Mouse (Mus musculus) G1E-ER4 (cell line): ENCODE measurements at regions not wholly inside any gene's neighbourhood (a gene's known extent, or its start where the extent isn't known, plus 50 kb on each side); places are given as distances from the start of the nearest gene placed in this dataset.

ENCODE experiments used
- GATA1 ChIP-seq: IDR thresholded peaks from one replicate; pipeline ENCODE4 v1.8.0; 2012; ENCODE audit warnings: low read length, inconsistent platforms

- no peak for TF ChIP-seq GATA1
Measured at GRCm38 (mm10) chr3:33902431-33902830, 58.3 kb upstream of the Ccdc39 start.

- no peak for TF ChIP-seq GATA1
Measured at GRCm38 (mm10) chr3:33903326-33903725, 59.2 kb upstream of the Ccdc39 start.

GRCm38 (mm10) chr3:33903816-33904215 lies 59.7 kb upstream of the Ccdc39 start:
- no peak for TF ChIP-seq GATA1

GRCm38 (mm10) chr3:33904854-33905678 lies 61.0 kb upstream of the Ccdc39 start:
- no peak for TF ChIP-seq GATA1

GRCm38 (mm10) chr3:33905679-33906007 lies 61.5 kb upstream of the Ccdc39 start:
- no peak for TF ChIP-seq GATA1

- TF ChIP-seq GATA1: no peak
Measured at GRCm38 (mm10) chr3:33907061-33907460, 63.0 kb upstream of the Ccdc39 start.

- TF ChIP-seq GATA1: no peak
Measured at GRCm38 (mm10) chr3:33911559-33911958, 67.4 kb upstream of the Ccdc39 start.

GRCm38 (mm10) chr3:33913470-33913869 lies 69.4 kb upstream of the Ccdc39 start:
- TF ChIP-seq GATA1: no peak

- no peak for TF ChIP-seq GATA1
Measured at GRCm38 (mm10) chr3:33914386-33914785, 70.3 kb upstream of the Ccdc39 start.

GRCm38 (mm10) chr3:33915777-33916176 lies 71.7 kb upstream of the Ccdc39 start:
- TF ChIP-seq GATA1: no peak

- TF ChIP-seq GATA1: no peak
Measured at GRCm38 (mm10) chr3:33916318-33916717, 72.2 kb upstream of the Ccdc39 start.

GRCm38 (mm10) chr3:33916818-33917217 lies 72.7 kb upstream of the Ccdc39 start:
- peak; percentile 69 for TF ChIP-seq GATA1

- TF ChIP-seq GATA1: no peak
Measured at GRCm38 (mm10) chr3:33918785-33919184, 74.7 kb upstream of the Ccdc39 start.

- no peak for TF ChIP-seq GATA1
Measured at GRCm38 (mm10) chr3:33925072-33925471, 81.0 kb upstream of the Ccdc39 start.

- TF ChIP-seq GATA1: no peak
Measured at GRCm38 (mm10) chr3:33955064-33955463, 64.7 kb upstream of the Fxr1 start.

GRCm38 (mm10) chr3:33955854-33956624 lies 63.7 kb upstream of the Fxr1 start:
- no peak for TF ChIP-seq GATA1

- no peak for TF ChIP-seq GATA1
Measured at GRCm38 (mm10) chr3:33956625-33957023, 63.1 kb upstream of the Fxr1 start.
